Mouse (Mus musculus): ENCODE data around the gene Tbc1d30.

Tbc1d30 gene

GRCm38 (mm10) chr10:121274964-121275363, 76.1 kb downstream of the Tbc1d30 start:
- DNase-seq (ENCODE audit: extremely low spot score, low read depth, low spot score) = no peak

- no peak for DNase-seq (ENCODE audit: extremely low spot score, low read depth, low spot score)
Observed at GRCm38 (mm10) chr10:121271002-121271401, 80.1 kb downstream of the Tbc1d30 start.

GRCm38 (mm10) chr10:121268771-121269170, 82.3 kb downstream of the Tbc1d30 start:
- no peak for DNase-seq (ENCODE audit: extremely low spot score, low read depth, low spot score)

- no peak for DNase-seq (ENCODE audit: extremely low spot score, low read depth, low spot score)
Observed at GRCm38 (mm10) chr10:121264204-121264575, 86.9 kb downstream of the Tbc1d30 start.

GRCm38 (mm10) chr10:121263520-121264203, 87.4 kb downstream of the Tbc1d30 start:
- no peak for DNase-seq (ENCODE audit: extremely low spot score, low read depth, low spot score)

GRCm38 (mm10) chr10:121262206-121262605, 88.9 kb downstream of the Tbc1d30 start:
- no peak for DNase-seq (ENCODE audit: extremely low spot score, low read depth, low spot score)

- no peak for DNase-seq (ENCODE audit: extremely low spot score, low read depth, low spot score)
Observed at GRCm38 (mm10) chr10:121261036-121261592, 90.0 kb downstream of the Tbc1d30 start.

- peak; percentile 82 for DNase-seq (ENCODE audit: extremely low spot score, low read depth, low spot score)
Observed at GRCm38 (mm10) chr10:121256115-121256825, 94.8 kb downstream of the Tbc1d30 start.

GRCm38 (mm10) chr10:121255465-121255864, 95.6 kb downstream of the Tbc1d30 start:
- DNase-seq (ENCODE audit: extremely low spot score, low read depth, low spot score) = no peak

GRCm38 (mm10) chr10:121254343-121254742, 96.7 kb downstream of the Tbc1d30 start:
- DNase-seq (ENCODE audit: extremely low spot score, low read depth, low spot score) = no peak

- no peak for DNase-seq (ENCODE audit: extremely low spot score, low read depth, low spot score)
Observed at GRCm38 (mm10) chr10:121252781-121253180, 98.3 kb downstream of the Tbc1d30 start.

GRCm38 (mm10) chr10:121251191-121251590, 99.9 kb downstream of the Tbc1d30 start:
- no peak for DNase-seq (ENCODE audit: extremely low spot score, low read depth, low spot score)

GRCm38 (mm10) chr10:121249820-121250219, 101.3 kb downstream of the Tbc1d30 start:
- no peak for DNase-seq (ENCODE audit: extremely low spot score, low read depth, low spot score)

- no peak for DNase-seq (ENCODE audit: extremely low spot score, low read depth, low spot score)
Observed at GRCm38 (mm10) chr10:121247545-121247944, 103.5 kb downstream of the Tbc1d30 start.

- no peak for DNase-seq (ENCODE audit: extremely low spot score, low read depth, low spot score)
Observed at GRCm38 (mm10) chr10:121246971-121247370, 104.1 kb downstream of the Tbc1d30 start.

GRCm38 (mm10) chr10:121243373-121244207, 107.5 kb downstream of the Tbc1d30 start:
- DNase-seq (ENCODE audit: extremely low spot score, low read depth, low spot score) = no peak

GRCm38 (mm10) chr10:121242596-121242995, 108.5 kb downstream of the Tbc1d30 start:
- DNase-seq (ENCODE audit: extremely low spot score, low read depth, low spot score) = no peak

GRCm38 (mm10) chr10:121239065-121239464, 112.0 kb downstream of the Tbc1d30 start:
- no peak for DNase-seq (ENCODE audit: extremely low spot score, low read depth, low spot score)

- DNase-seq (ENCODE audit: extremely low spot score, low read depth, low spot score) = no peak
Observed at GRCm38 (mm10) chr10:121238551-121238950, 112.5 kb downstream of the Tbc1d30 start.

GRCm38 (mm10) chr10:121237377-121237776, 113.7 kb downstream of the Tbc1d30 start:
- no peak for DNase-seq (ENCODE audit: extremely low spot score, low read depth, low spot score)

- no peak for DNase-seq (ENCODE audit: extremely low spot score, low read depth, low spot score)
Observed at GRCm38 (mm10) chr10:121235167-121235824, 115.8 kb downstream of the Tbc1d30 start.

Measured in hindlimb bud, embryonic 11.5 days (tissue).